Mouse (Mus musculus): ENCODE data around the gene Skap2. TPM values are rescaled to one million over a fixed set of nuclear protein-coding genes. Genes with fewer than 3 reads are reported as not detected.

The Skap2 gene
- total RNA-seq, 2 experiments from 2014 or later: 4.6 to 4.8 TPM

GRCm38 (mm10) chr6:51901544-51901943 lies 110.8 kb downstream of the Skap2 start:
- DNase-seq: no peak
- intact Hi-C loops (cut with DNase I; ENCODE audit: low total_unique reads): no loop called here

- DNase-seq: no peak
- intact Hi-C loops (cut with DNase I; ENCODE audit: low total_unique reads): no loop called here
These were observed 113.9 kb downstream of the Skap2 start for GRCm38 (mm10) chr6:51898318-51898994.

GRCm38 (mm10) chr6:51895753-51896152 lies 116.6 kb downstream of the Skap2 start:
- DNase-seq: no peak
- intact Hi-C loops (cut with DNase I; ENCODE audit: low total_unique reads): no loop called here

- intact Hi-C loops (cut with DNase I; ENCODE audit: low total_unique reads): no loop called here
- no peak for DNase-seq
These were observed 117.6 kb downstream of the Skap2 start for GRCm38 (mm10) chr6:51894717-51895116.

GRCm38 (mm10) chr6:51890356-51890755 lies 122.0 kb downstream of the Skap2 start:
- intact Hi-C loops (cut with DNase I; ENCODE audit: low total_unique reads): no loop called here

GRCm38 (mm10) chr6:51889824-51890223 lies 122.5 kb downstream of the Skap2 start:
- intact Hi-C loops (cut with DNase I; ENCODE audit: low total_unique reads): no loop called here
- DNase-seq: no peak

More at GRCm38 (mm10) chr6:51890356-51890755, 122.0 kb downstream of the Skap2 start:
- no peak for DNase-seq

- intact Hi-C loops (cut with DNase I; ENCODE audit: low total_unique reads): no loop called here
- no peak for DNase-seq
These were observed 125.4 kb downstream of the Skap2 start for GRCm38 (mm10) chr6:51886902-51887431.

- intact Hi-C loops (cut with DNase I; ENCODE audit: low total_unique reads): no loop called here
- DNase-seq: no peak
These were observed 129.5 kb downstream of the Skap2 start for GRCm38 (mm10) chr6:51882880-51883274.

- DNase-seq: no peak
- intact Hi-C loops (cut with DNase I; ENCODE audit: low total_unique reads): no loop called here
These were observed 130.0 kb downstream of the Skap2 start for GRCm38 (mm10) chr6:51882266-51882879.

- no peak for DNase-seq
- intact Hi-C loops (cut with DNase I; ENCODE audit: low total_unique reads): no loop called here
These were observed 131.0 kb downstream of the Skap2 start for GRCm38 (mm10) chr6:51881181-51881968.

GRCm38 (mm10) chr6:51880778-51881177 lies 131.6 kb downstream of the Skap2 start:
- intact Hi-C loops (cut with DNase I; ENCODE audit: low total_unique reads): no loop called here
- no peak for DNase-seq

GRCm38 (mm10) chr6:51878551-51878950 lies 133.8 kb downstream of the Skap2 start:
- intact Hi-C loops (cut with DNase I; ENCODE audit: low total_unique reads): loop anchor here (10.0 kb wide), 1 partner anchor 126 kb away; no protein-coding TSS in a partner anchor
- DNase-seq: no peak

GRCm38 (mm10) chr6:51876841-51877553 lies 135.4 kb downstream of the Skap2 start:
- intact Hi-C loops (cut with DNase I; ENCODE audit: low total_unique reads): loop anchor here (2.0 to 10.0 kb wide), 2 partner anchors 128 to 328 kb away; partner anchors contain the start of gene Hoxa5

GRCm38 (mm10) chr6:51875884-51876626 lies 136.3 kb downstream of the Skap2 start:
- peak; percentile 12 for DNase-seq
- intact Hi-C loops (cut with DNase I; ENCODE audit: low total_unique reads): loop anchor here (2.0 to 10.0 kb wide), 2 partner anchors 129 to 329 kb away; partner anchors contain the start of gene Hoxa5

More at GRCm38 (mm10) chr6:51876841-51877553, 135.4 kb downstream of the Skap2 start:
- no peak for DNase-seq

- DNase-seq: no peak
- intact Hi-C loops (cut with DNase I; ENCODE audit: low total_unique reads): loop anchor here (10.0 kb wide), 1 partner anchor 131 kb away; no protein-coding TSS in a partner anchor
These were observed 138.3 kb downstream of the Skap2 start for GRCm38 (mm10) chr6:51874035-51874434.

GRCm38 (mm10) chr6:51871135-51871534 lies 141.2 kb downstream of the Skap2 start:
- intact Hi-C loops (cut with DNase I; ENCODE audit: low total_unique reads): loop anchor here (10.0 kb wide), 1 partner anchor 134 kb away; no protein-coding TSS in a partner anchor
- no peak for DNase-seq

- no peak for DNase-seq
- intact Hi-C loops (cut with DNase I; ENCODE audit: low total_unique reads): loop anchor here (10.0 kb wide), 1 partner anchor 135 kb away; no protein-coding TSS in a partner anchor
These were observed 142.1 kb downstream of the Skap2 start for GRCm38 (mm10) chr6:51870294-51870693.

GRCm38 (mm10) chr6:51866596-51866995 lies 145.8 kb downstream of the Skap2 start:
- DNase-seq: no peak
- intact Hi-C loops (cut with DNase I; ENCODE audit: low total_unique reads): loop anchor here (5.0 kb wide), 1 partner anchor 336 kb away; the partner anchor contains the start of gene Hoxa5
